Mouse (Mus musculus): ENCODE data around the gene Atp2a2.

DNA sequence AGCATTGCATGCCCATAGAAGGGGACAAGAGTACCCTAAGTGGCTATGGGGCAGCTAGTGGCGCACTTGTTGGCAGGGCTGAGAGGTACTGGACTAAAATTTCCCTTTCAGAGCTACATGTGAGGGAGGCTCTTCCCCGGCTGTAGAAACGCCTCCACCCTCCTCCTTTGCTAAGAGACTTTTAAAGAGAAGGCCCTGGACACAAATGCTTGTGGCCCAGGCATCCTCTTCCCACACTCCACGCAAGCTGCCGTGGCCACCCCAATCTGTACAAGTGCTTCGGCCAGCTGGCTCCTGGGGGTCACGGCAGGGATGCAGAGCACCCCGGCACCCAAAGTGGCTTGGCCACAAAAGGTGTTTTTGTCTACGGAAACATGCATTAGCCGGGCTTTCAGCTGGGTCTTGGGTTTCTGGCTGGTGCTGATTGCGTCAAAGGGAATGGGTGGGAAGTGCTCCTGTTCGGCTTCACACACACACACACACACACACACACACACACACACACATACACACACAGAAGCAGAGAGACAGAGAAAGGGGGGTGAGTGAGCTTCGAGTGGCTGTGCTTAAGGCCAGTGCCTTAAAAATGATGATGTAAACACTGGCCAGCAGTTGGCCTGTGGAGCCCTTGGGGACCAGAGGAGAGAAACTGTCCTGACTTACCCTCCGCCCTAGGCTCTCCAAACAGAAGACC, 23.4 kb upstream of the Atp2a2 start:
- TF ChIP-seq CTCF (IDR thresholded peaks at IDR 0.05; ENCODE audit: control insufficient read depth, insufficient read depth, insufficient replicate concordance, low read depth, low read length) (no peak), POLR2A (IDR thresholded peaks at IDR 0.05; ENCODE audit: control insufficient read depth, low read depth, low read length) (no peak)
